Mouse (Mus musculus) intestine, postnatal 0 days (tissue): Measurements from ENCODE around the gene Psme4. TPM values are rescaled to one million over a fixed set of nuclear protein-coding genes. Genes with fewer than 3 reads are reported as not detected.
A peak's percentile ranks its signal among the peaks of the same experiment; 100 is the strongest.

Experiments
- ATAC-seq: fragments of 200-750 bp; cut with Nextera tagmentation; 2 replicates; pipeline ENCODE4 v1.8.0; 2017; ENCODE audit warnings: mild to moderate bottlenecking, moderate TSS enrichment, moderate library complexity
- H3K27ac ChIP-seq: fragments of 300-500 bp; sonication (generic); 2 replicates; pipeline ENCODE4 v1.5.1; 2014; ENCODE audit warnings: mild to moderate bottlenecking, low read depth, low read length, moderate library complexity
- H3K27me3 ChIP-seq: fragments of 300-500 bp; sonication (generic); replicated peaks from 2 replicates; pipeline ENCODE4 v1.6.1; 2014; ENCODE audit warnings: low read length, mixed read lengths; ENCODE audit not compliant: control insufficient read depth, insufficient read depth
- H3K36me3 ChIP-seq: fragments of 300-500 bp; sonication (generic); 2 replicates; pipeline ENCODE4 v1.6.1; 2014; ENCODE audit warnings: mild to moderate bottlenecking, moderate library complexity; ENCODE audit not compliant: control insufficient read depth, insufficient read depth
- H3K4me1 ChIP-seq: fragments of 300-500 bp; sonication (generic); replicated peaks from 2 replicates; pipeline ENCODE4 v1.6.1; 2014; ENCODE audit warnings: antibody characterized with exemption, low read length, mixed read lengths; ENCODE audit not compliant: control insufficient read depth, insufficient read depth
- H3K4me2 ChIP-seq: fragments of 300-500 bp; sonication (generic); replicated peaks from 2 replicates; pipeline ENCODE4 v1.6.1; 2014; ENCODE audit warnings: low read depth, mild to moderate bottlenecking, moderate library complexity
- H3K4me3 ChIP-seq: fragments of 300-500 bp; sonication (generic); 2 replicates; pipeline ENCODE4 v1.5.1; 2014; ENCODE audit warnings: low read depth, low read length
- H3K9ac ChIP-seq: fragments of 300-500 bp; sonication (generic); 2 replicates; pipeline ENCODE4 v1.6.1; 2014; ENCODE audit warnings: mild to moderate bottlenecking, low read depth, low read length
- H3K9me3 ChIP-seq: fragments of 300-500 bp; sonication (generic); 2 replicates; pipeline ENCODE4 v1.6.1; 2016; ENCODE audit warnings: mixed run types; ENCODE audit not compliant: control insufficient read depth
- CTCF ChIP-seq: sonication (generic); IDR thresholded peaks from 2 replicates; pipeline ENCODE4 v1.5.1; 2016; ENCODE audit warnings: low read depth, mild to moderate bottlenecking, control low read depth, antibody characterized with exemption, moderate library complexity
- WGBS: fragments of 180-500 bp; shearing (Covaris S2); extraction: QIAGEN DNeasy Blood & Tissue Kit; methylation state at CpG from one replicate; pipeline ENCODE4 v1.1.7; 2014; 5-methylcytosine and 5-hydroxymethylcytosine counted together
- polyA plus RNA-seq: library from polyadenylated mRNA; unstranded; fragments of >200 nt; fragmentation: Nextera tagmentation; extraction: Ambion mirVana; gene quantifications from 2 replicates; pipeline ENCODE4 v1.2.1, GENCODE M21; 2015

Gene Psme4
- polyA plus RNA-seq, 1 experiment from 2014 or later, result 13.5 TPM

GRCm38 (mm10) chr11:30793753-30794152, 22.2 kb downstream of the Psme4 start:
- Histone ChIP-seq H3K27me3 (no peaks in the 10 kb centered on the region), H3K9ac (no peak overlapping the region), H3K4me3 (no peak overlapping the region), H3K36me3 (no peaks in the 10 kb centered on the region; the same call in 1 of the 2 replicates), H3K27ac (no peak overlapping the region), H3K4me2 (no peak overlapping the region), H3K9me3 (no peaks in the 10 kb centered on the region), H3K4me1 (no peaks in the 10 kb centered on the region)
- whole genome bisulfite sequencing, result 91% methylated on average over 1 of the region's 1 CpGs
- no peak for ATAC-seq
- no peak for TF ChIP-seq CTCF

- H3K4me3 ChIP-seq, result no peak overlapping the region
- no peaks in the 10 kb centered on the region for H3K9me3 ChIP-seq
- TF ChIP-seq CTCF, result no peak
- H3K36me3 ChIP-seq, result no peaks in the 10 kb centered on the region; the same call in 1 of the 2 replicates
- no peak overlapping the region for H3K9ac ChIP-seq
- WGBS, result 90% methylated on average over 2 of the region's 2 CpGs
- H3K4me1 ChIP-seq, result no peaks in the 10 kb centered on the region
- H3K27me3 ChIP-seq, result no peaks in the 10 kb centered on the region
- H3K4me2 ChIP-seq, result no peak overlapping the region
- H3K27ac ChIP-seq, result no peak overlapping the region
- no peak for ATAC-seq
Observed at GRCm38 (mm10) chr11:30797236-30797635, 25.7 kb downstream of the Psme4 start.

- no peaks in the 10 kb centered on the region for H3K4me1 ChIP-seq
- ATAC-seq, result no peak
- H3K9me3 ChIP-seq, result no peaks in the 10 kb centered on the region
- H3K27ac ChIP-seq, result no peak overlapping the region
- no peak overlapping the region for H3K4me3 ChIP-seq
- no peak overlapping the region for H3K4me2 ChIP-seq
- TF ChIP-seq CTCF, result peak; percentile 84
- no peak overlapping the region for H3K9ac ChIP-seq
- 74% methylated on average over 1 of the region's 1 CpGs for WGBS
- H3K36me3 ChIP-seq, result no peaks in the 10 kb centered on the region
- H3K27me3 ChIP-seq, result no peaks in the 10 kb centered on the region
Observed at GRCm38 (mm10) chr11:30799496-30799895, 28.0 kb downstream of the Psme4 start.

GRCm38 (mm10) chr11:30800091-30800490, 28.6 kb downstream of the Psme4 start:
- Histone ChIP-seq H3K4me3 (no peak overlapping the region), H3K4me1 (no peaks in the 10 kb centered on the region), H3K4me2 (no peak overlapping the region), H3K36me3 (0 out of 2 replicates have a peak, but pooled peaks cover 1% of the 10 kb centered on the region), H3K9me3 (no peaks in the 10 kb centered on the region), H3K27me3 (no peaks in the 10 kb centered on the region), H3K27ac (no peak overlapping the region), H3K9ac (no peak overlapping the region)
- ATAC-seq, result no peak
- TF ChIP-seq CTCF, result no peak

- Histone ChIP-seq H3K4me3 (no peak overlapping the region), H3K4me1 (no peaks in the 10 kb centered on the region), H3K4me2 (no peak overlapping the region), H3K27ac (no peak overlapping the region), H3K36me3 (peaks cover 12% of the 10 kb centered on the region; the same call in 1 of the 2 replicates), H3K9me3 (no peaks in the 10 kb centered on the region), H3K27me3 (no peaks in the 10 kb centered on the region), H3K9ac (no peak overlapping the region)
- no peak for ATAC-seq
- TF ChIP-seq CTCF, result no peak
- WGBS, result 74% methylated on average over 1 of the region's 1 CpGs
Observed at GRCm38 (mm10) chr11:30802421-30802820, 30.9 kb downstream of the Psme4 start.

GRCm38 (mm10) chr11:30821116-30821515, 49.6 kb downstream of the Psme4 start:
- no peaks in the 10 kb centered on the region for H3K4me1 ChIP-seq
- WGBS, result 74% methylated on average over 5 of the region's 5 CpGs
- TF ChIP-seq CTCF, result no peak
- ATAC-seq, result no peak
- peaks cover 50% of the 10 kb centered on the region for H3K36me3 ChIP-seq
- no peak overlapping the region for H3K9ac ChIP-seq
- no peaks in the 10 kb centered on the region for H3K9me3 ChIP-seq
- no peak overlapping the region for H3K4me3 ChIP-seq
- H3K27ac ChIP-seq, result no peak overlapping the region
- H3K27me3 ChIP-seq, result no peaks in the 10 kb centered on the region
- no peak overlapping the region for H3K4me2 ChIP-seq

GRCm38 (mm10) chr11:30838793-30839192, 67.3 kb downstream of the Psme4 start:
- peaks cover 52% of the 10 kb centered on the region for H3K36me3 ChIP-seq
- TF ChIP-seq CTCF, result no peak
- H3K27me3 ChIP-seq, result no peaks in the 10 kb centered on the region
- ATAC-seq, result no peak
- H3K27ac ChIP-seq, result no peak overlapping the region
- H3K4me3 ChIP-seq, result no peak overlapping the region
- H3K9me3 ChIP-seq, result no peaks in the 10 kb centered on the region
- no peak overlapping the region for H3K9ac ChIP-seq
- 90% methylated on average over 2 of the region's 2 CpGs for WGBS
- H3K4me1 ChIP-seq, result no peaks in the 10 kb centered on the region
- H3K4me2 ChIP-seq, result no peak overlapping the region
